Mouse (Mus musculus) lung, postnatal 0 days (tissue): ENCODE measurements around the gene Fam169b.

Experiments used
- CTCF ChIP-seq: IDR thresholded peaks from 2 replicates; pipeline ENCODE4 v1.5.1; 2016; ENCODE audit warnings: antibody characterized with exemption, mild to moderate bottlenecking
- EP300 ChIP-seq: IDR thresholded peaks from 2 replicates; pipeline ENCODE4 v1.6.1; 2016; ENCODE audit warnings: antibody characterized with exemption, mild to moderate bottlenecking, control low read depth

GRCm38 (mm10) chr7:68287582-68287981 is 13.9 kb downstream of the Fam169b start:
- TF ChIP-seq CTCF (no peak), EP300 (no peak)
